Mouse (Mus musculus): ENCODE results near the gene Rhbdf2.
"Not testable (repeated sequence)": the region's sequence is repeated elsewhere in the genome, so short reads cannot be mapped to it uniquely, and the experiment has no call there.

Rhbdf2 gene

DNA sequence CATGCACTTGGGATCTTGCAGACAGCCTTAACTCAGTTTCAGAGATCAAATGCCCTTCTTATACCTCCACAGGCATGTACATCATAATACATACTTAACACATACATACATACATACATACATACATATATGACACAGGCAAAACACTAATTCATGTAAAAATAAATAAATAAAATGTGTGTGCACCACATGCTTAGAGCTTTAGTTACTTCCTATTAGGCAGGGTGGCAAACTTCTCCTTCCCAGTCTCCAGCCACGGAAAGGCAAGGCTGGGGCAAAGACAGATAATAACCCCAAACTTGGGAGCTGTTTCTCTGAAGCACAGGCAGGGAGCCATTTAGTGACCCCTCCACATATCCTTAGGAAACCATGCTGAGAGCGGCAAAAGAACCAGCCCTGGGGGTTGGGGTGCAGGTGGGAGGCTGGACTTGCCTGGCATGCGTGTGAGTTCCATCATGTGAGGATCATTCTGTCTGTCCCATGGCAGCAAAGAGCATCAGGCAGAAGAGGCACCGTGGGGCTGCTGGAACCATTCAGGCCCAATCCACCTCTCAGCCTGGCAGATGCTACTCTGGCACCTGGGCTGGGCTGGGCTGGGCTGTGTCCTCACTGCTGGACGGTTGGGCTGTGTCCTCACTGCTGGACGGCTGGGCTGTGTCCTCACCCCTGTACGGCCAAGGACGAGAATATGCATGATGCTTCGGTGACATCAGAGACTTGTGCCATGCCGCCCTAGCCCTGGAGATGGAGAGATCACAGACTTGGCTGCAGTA, at the start of gene Rhbdf2:
Gene Rhbdf2, minus strand, starts transcription at position 721 of the 773 bp plus-strand sequence.
- no peak for DNase-seq (ENCODE audit: extremely low read depth, low read depth, low spot score)

- no peak for DNase-seq (ENCODE audit: extremely low read depth, low read depth, low spot score)
Measured at GRCm38 (mm10) chr11:116676175-116676976, 49.6 kb upstream of the Rhbdf2 start.

DNA sequence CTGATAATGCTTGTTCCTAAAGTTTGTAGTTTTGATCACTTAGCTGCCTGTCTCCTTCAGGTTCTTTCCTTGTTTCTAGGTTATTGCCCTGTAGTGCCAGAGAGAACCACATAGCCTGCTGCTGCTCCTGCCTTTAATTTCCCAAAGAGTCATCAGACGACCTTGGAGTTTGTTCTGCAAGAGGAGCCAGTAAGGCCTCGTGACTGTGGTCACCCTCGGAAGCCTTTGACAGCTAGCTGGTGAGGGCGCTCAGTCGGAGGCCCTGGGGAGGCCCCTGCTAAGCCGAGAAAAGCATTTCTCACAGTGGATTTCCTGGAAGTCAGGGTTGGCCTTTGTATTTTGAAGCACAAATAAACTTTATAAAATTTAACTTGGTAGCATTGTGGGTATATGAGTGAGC, 48.6 kb upstream of the Rhbdf2 start:
- not testable (repeated sequence) for DNase-seq (ENCODE audit: extremely low read depth, low read depth, low spot score)

- no peak for DNase-seq (ENCODE audit: extremely low read depth, low read depth, low spot score)
Measured at GRCm38 (mm10) chr11:116674616-116675379, 48.0 kb upstream of the Rhbdf2 start.

GRCm38 (mm10) chr11:116673410-116673809, 46.6 kb upstream of the Rhbdf2 start:
- DNase-seq (ENCODE audit: extremely low read depth, low read depth, low spot score) = no peak

- no peak for DNase-seq (ENCODE audit: extremely low read depth, low read depth, low spot score)
Measured at GRCm38 (mm10) chr11:116672595-116672994, 45.8 kb upstream of the Rhbdf2 start.

GRCm38 (mm10) chr11:116671845-116672434, 45.1 kb upstream of the Rhbdf2 start:
- no peak for DNase-seq (ENCODE audit: extremely low read depth, low read depth, low spot score)

- peak; percentile 69 for DNase-seq (ENCODE audit: extremely low read depth, low read depth, low spot score)
Measured at GRCm38 (mm10) chr11:116671112-116671844, 44.5 kb upstream of the Rhbdf2 start.

DNA sequence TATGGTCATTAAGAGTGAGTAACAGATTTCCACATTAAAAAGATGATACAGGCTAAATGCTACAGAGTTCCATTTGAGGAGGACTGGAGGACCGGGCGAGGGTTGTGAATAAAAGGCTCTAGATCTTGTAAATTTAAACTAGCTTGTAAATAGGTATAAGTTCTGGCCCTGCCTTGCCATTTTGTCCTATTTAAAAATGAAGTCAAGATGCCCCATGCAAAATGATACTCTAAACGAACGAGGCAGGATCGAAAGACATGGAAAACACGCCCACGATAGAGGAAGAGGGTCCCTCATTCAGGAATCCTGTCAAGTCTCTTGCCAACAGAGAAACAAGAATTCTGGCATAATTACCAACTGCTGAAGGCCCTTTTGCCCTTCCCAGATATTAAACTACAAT, 43.6 kb upstream of the Rhbdf2 start:
- DNase-seq (ENCODE audit: extremely low read depth, low read depth, low spot score) = no peak

- no peak for DNase-seq (ENCODE audit: extremely low read depth, low read depth, low spot score)
Measured at GRCm38 (mm10) chr11:116669787-116670365, 43.1 kb upstream of the Rhbdf2 start.

GRCm38 (mm10) chr11:116669316-116669715, 42.5 kb upstream of the Rhbdf2 start:
- no peak for DNase-seq (ENCODE audit: extremely low read depth, low read depth, low spot score)

DNA sequence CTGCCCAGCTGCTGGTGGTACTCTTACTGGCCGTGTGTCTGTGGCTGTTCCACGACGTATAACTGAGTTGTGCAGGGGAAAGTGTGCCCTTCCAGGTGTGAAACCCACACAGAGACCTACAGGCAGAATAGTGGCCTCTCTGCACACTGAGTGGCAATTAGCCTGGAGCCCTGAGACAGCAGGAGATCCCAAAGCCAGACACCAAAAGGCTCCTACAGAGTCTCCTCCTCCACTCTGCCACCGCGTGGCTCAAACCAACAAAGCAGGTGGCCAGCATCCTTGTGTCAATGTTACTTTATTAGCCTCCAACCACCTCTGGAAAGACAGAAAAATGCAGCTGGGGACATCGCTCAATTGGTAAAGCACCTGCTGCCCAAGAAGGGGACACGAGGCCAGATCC, 42.0 kb upstream of the Rhbdf2 start:
- no peak for DNase-seq (ENCODE audit: extremely low read depth, low read depth, low spot score)

DNA sequence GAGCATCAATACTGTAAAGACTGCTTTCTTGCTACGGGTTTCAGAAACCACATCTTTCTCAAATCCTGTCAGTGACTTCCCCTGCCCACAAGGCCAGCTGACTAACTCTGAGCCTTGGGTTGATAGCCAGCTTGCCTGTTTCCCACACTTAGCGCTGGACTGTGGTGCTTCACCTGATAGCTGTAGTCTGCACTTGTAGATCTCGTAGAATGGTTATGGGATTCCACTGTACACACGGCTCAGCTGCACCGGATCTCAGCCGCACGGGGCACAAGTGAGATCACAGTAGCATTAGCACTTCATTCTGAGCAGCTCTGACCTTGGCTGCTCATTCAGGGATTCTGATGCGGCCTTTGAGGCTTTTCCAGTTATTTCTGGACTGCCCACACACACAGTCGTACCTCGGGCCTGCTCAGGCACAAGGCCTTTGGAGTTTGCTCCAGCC, 41.6 kb upstream of the Rhbdf2 start:
- DNase-seq (ENCODE audit: extremely low read depth, low read depth, low spot score) = no peak

DNA sequence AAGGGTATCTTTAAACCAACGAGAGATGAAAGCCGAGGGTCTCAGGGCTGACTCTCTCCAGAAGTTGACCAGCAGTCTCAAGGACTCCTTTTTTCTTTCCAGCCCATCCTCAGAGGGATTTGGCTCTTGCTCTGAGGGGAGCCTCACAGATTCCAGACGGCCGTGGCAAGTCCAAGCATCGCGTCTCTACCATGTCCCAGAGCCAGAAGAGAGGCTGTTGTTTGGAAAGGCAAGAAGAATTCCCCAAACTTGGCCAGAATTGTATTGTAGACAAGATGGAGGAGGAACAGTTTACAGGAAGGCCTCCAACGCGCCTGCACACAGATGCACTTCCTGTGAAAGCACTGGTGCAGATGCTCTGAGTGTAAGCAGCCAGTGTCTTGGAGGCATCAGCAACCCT, 41.1 kb upstream of the Rhbdf2 start:
- DNase-seq (ENCODE audit: extremely low read depth, low read depth, low spot score) = no peak

DNA sequence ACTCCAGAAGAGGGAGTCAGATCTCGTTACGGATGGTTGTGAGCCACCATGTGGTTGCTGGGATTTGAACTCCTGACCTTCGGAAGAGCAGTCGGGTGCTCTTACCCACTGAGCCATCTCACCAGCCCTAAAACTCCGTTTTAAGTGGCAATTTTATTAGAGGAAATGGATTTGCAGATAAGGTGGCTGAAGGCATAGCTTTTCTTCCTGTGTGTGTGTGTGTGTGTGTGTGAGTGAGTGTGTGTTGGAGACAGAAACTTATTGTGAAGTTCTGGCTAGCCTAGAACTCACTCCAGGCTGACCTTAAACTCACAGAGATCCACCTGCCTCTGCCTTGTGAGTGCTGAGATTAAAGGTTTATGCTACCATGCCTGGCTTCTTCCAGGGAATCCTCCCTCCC, 40.2 kb upstream of the Rhbdf2 start:
- DNase-seq (ENCODE audit: extremely low read depth, low read depth, low spot score) = not testable (repeated sequence)

GRCm38 (mm10) chr11:116666566-116666965, 39.7 kb upstream of the Rhbdf2 start:
- peak; percentile 69 for DNase-seq (ENCODE audit: extremely low read depth, low read depth, low spot score)

DNA sequence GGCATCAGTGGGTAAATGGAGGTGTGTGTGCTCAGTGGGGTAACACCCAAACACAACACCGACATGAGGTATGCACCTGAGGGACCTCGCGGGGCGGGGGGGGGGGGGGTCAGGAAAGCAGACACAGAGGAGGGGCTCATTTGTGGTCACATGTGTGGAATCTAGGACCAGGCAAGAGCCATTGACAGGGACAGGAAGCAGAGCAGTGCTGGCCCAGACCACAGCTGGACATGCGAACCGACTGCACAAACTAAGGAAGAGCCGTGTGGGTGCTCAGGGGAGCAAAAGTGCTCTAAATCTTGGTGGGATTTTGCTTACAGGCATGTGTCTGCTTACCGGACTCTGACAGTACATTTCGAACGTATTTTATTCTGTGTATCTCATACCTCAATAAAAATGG, 38.5 kb upstream of the Rhbdf2 start:
- no peak for DNase-seq (ENCODE audit: extremely low read depth, low read depth, low spot score)

GRCm38 (mm10) chr11:116661948-116662377, 35.1 kb upstream of the Rhbdf2 start:
- DNase-seq (ENCODE audit: extremely low read depth, low read depth, low spot score) = no peak

- no peak for DNase-seq (ENCODE audit: extremely low read depth, low read depth, low spot score)
Measured at GRCm38 (mm10) chr11:116661291-116661947, 34.6 kb upstream of the Rhbdf2 start.

Data from fat pad, adult 2 months (tissue).